Comparison of ENCODE assay signal across 10 mouse cellular contexts in the genomic region with DNA sequence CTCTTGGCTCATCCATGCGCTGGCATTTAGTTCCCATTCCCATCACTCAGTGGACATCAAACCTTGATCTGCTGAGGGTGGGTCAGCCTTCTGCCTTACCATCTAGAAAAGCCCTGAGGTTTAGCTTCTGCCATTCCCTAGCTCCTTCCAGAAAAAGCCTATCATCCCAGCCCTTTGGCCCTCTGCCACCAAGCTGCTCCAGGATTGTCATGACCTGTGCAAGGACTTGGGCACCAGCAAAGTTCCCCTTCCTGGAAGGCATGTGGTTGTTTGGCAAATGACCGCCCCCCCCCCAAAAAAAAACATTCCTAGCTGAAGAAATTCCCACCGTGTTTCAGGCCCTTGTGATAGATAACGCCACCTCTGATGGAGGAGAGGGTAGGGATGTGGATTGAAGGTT. TPM values are rescaled to one million over a fixed set of nuclear protein-coding genes. Genes with fewer than 3 reads are reported as not detected.
DNase-seq lines count a peak whose midpoint lies in the region; ATAC-seq and TF ChIP-seq lines count a peak whose summit lies in the region.
"Had no signal": no experiment of that assay in that cellular context is flagged by ENCODE, and none has a peak within 500 bp of the region (broad histone marks: within the 10 kb centered on the region; RNA-seq: fewer than 3 reads in every experiment).

No protein-coding gene starts in this region.

- H3K9me3 ChIP-seq in embryonic facial prominence, embryonic 11.5 days (replicated peaks; ENCODE audit: control insufficient read depth, low read length), result no peaks in the 10 kb centered on the region
- H3K9me3 ChIP-seq: liver, embryonic 12.5 days had no signal

- ATAC-seq in embryonic facial prominence, embryonic 11.5 days (replicated peaks; ENCODE audit: insufficient number of reproducible peaks, low FRiP score, low TSS enrichment, low read depth), result no peak
- ATAC-seq: liver, embryonic 12.5 days had no signal

- TF ChIP-seq CTCF in kidney, adult 2 months (conservative IDR thresholded peaks at IDR 0.05; ENCODE audit: insufficient read depth, insufficient read length, low read depth, low read length), result no peak
- no peak for TF ChIP-seq CTCF in thymus, adult 2 months (IDR thresholded peaks at IDR 0.05; ENCODE audit: borderline replicate concordance, control insufficient read depth, extremely low read depth, insufficient read depth, low read length, poor library complexity)

- H3K4me3 ChIP-seq in kidney, adult 2 months (ENCODE audit: insufficient read depth, low read depth, low read length), result no peak overlapping the region
- H3K4me3 ChIP-seq in embryonic facial prominence, embryonic 11.5 days (ENCODE audit: low read depth, low read length), result no peak overlapping the region
- H3K4me3 ChIP-seq in thymus, adult 2 months (ENCODE audit: control insufficient read depth, insufficient read depth, low read length), result no peak overlapping the region
- H3K4me3 ChIP-seq: liver, embryonic 12.5 days; myocyte had no signal

- H3K4me1 ChIP-seq in kidney, adult 2 months (ENCODE audit: control insufficient read depth, insufficient read depth, low read length), result no peaks in the 10 kb centered on the region
- H3K4me1 ChIP-seq in embryonic facial prominence, embryonic 11.5 days (ENCODE audit: control insufficient read depth, insufficient read depth, low read length), result peaks cover 5% of the 10 kb centered on the region
- peaks cover 3% of the 10 kb centered on the region; the same call in 1 of the 2 replicates for H3K4me1 ChIP-seq in thymus, adult 2 months (replicated peaks; ENCODE audit: control insufficient read depth, insufficient read depth, low read length)
- H3K4me1 ChIP-seq: liver, embryonic 12.5 days had no signal

- no peak for TF ChIP-seq POLR2A in kidney, adult 2 months (IDR thresholded peaks at IDR 0.05; ENCODE audit: low read depth, low read length)
- no peak for TF ChIP-seq POLR2A in thymus, adult 2 months (IDR thresholded peaks at IDR 0.05; ENCODE audit: control insufficient read depth, extremely low read depth, insufficient read depth, low read length, poor library complexity)

- peaks cover 4% of the 10 kb centered on the region; the same call in 1 of the 2 replicates for H3K36me3 ChIP-seq in kidney, adult 2 months (ENCODE audit: control insufficient read depth, insufficient read depth, low read length)
- H3K36me3 ChIP-seq in embryonic facial prominence, embryonic 11.5 days (replicated peaks; ENCODE audit: control insufficient read depth, insufficient read depth, low read depth, low read length), result peaks cover 17% of the 10 kb centered on the region
- H3K36me3 ChIP-seq in thymus, adult 2 months (ENCODE audit: control insufficient read depth, insufficient read depth, low read length), result no peaks in the 10 kb centered on the region

- H3K4me2 ChIP-seq in embryonic facial prominence, embryonic 11.5 days (ENCODE audit: low read depth, low read length), result no peak overlapping the region; the same call in 1 of the 2 replicates
- H3K4me2 ChIP-seq: liver, embryonic 12.5 days had no signal

- H3K9ac ChIP-seq in embryonic facial prominence, embryonic 11.5 days (replicated peaks; ENCODE audit: low read length), result no peak overlapping the region
- H3K9ac ChIP-seq: liver, embryonic 12.5 days had no signal

- no peak overlapping the region for H3K27ac ChIP-seq in kidney, adult 2 months (ENCODE audit: insufficient read depth, low read depth, low read length)
- peak overlapping the region; percentile 66 for H3K27ac ChIP-seq in embryonic facial prominence, embryonic 11.5 days (replicated peaks; ENCODE audit: low read depth, low read length)
- no peak overlapping the region for H3K27ac ChIP-seq in thymus, adult 2 months (ENCODE audit: control insufficient read depth, insufficient read depth, low read length)
- H3K27ac ChIP-seq: liver, embryonic 12.5 days had no signal

- WGBS in kidney, adult 2 months, result 54% methylated on average over 4 of the region's 4 CpGs
- WGBS in embryonic facial prominence, embryonic 11.5 days, result 26% methylated on average over 4 of the region's 4 CpGs
- WGBS in thymus, adult 2 months, result 84% methylated on average over 4 of the region's 4 CpGs

- H3K27me3 ChIP-seq in kidney, adult 2 months (replicated peaks; ENCODE audit: control insufficient read depth, insufficient read depth, low read length), result no peaks in the 10 kb centered on the region
- no peaks in the 10 kb centered on the region for H3K27me3 ChIP-seq in embryonic facial prominence, embryonic 11.5 days (ENCODE audit: control insufficient read depth, insufficient read depth, low read length)
- H3K27me3 ChIP-seq in thymus, adult 2 months (ENCODE audit: control insufficient read depth, insufficient read depth, low read length), result no peaks in the 10 kb centered on the region

- peak; percentile 25 for DNase-seq in adrenal gland, postnatal 25 days
- no peak for DNase-seq in adrenal gland, adult 2 months
- peak; percentile 59 for DNase-seq in kidney, adult 2 months
- no peak for DNase-seq in kidney, adult 11 months
- DNase-seq in embryonic facial prominence, embryonic 11.5 days (ENCODE audit: low spot score), result no peak
- DNase-seq in kidney, postnatal 25 days, result peak; percentile 60 to 69
- DNase-seq in thymus, adult 2 months, result no peak
- DNase-seq in right cerebral cortex, adult 2 months (ENCODE audit: low spot score in 2 of 2), result no peak

RNA-seq across cellular contexts. Expression of gene Igfbp4, which starts 14.1 kb away (rescaled TPM):
- total RNA-seq in adrenal gland, postnatal 25 days (2021), result 50.5 and 61.1 TPM in 2 replicates
- total RNA-seq in adrenal gland, adult 2 months (2021), result 100 to 1,000 TPM in 1 of 2 experiments, 10 to 100 TPM in 1; 93.9 to 147 TPM
- polyA plus RNA-seq in adrenal gland, adult 2 months (2012; rRNA removed), result 144 and 247 TPM in 2 replicates
- 1,142 and 1,152 TPM in 2 replicates for polyA plus RNA-seq in kidney, adult 2 months (2012; rRNA removed)
- polyA plus RNA-seq in embryonic facial prominence, embryonic 11.5 days (2014; fragmentation: Nextera tagmentation; extraction: Ambion mirVana), result 477 and 548 TPM in 2 replicates
- 176 and 220 TPM in 2 replicates for polyA plus RNA-seq in thymus, adult 2 months (2012; rRNA removed)

RNA-seq across cellular contexts. Expression of gene Top2a, which starts 31.2 kb away (rescaled TPM):
- total RNA-seq in adrenal gland, postnatal 25 days (2021), result 28.2 and 39.3 TPM in 2 replicates
- 1 to 10 TPM; 4.1 to 8.1 TPM for total RNA-seq in adrenal gland, adult 2 months (2021)
- polyA plus RNA-seq in adrenal gland, adult 2 months (2012; rRNA removed), result 0.28 and 0.29 TPM in 2 replicates
- 0.72 and 1.1 TPM in 2 replicates for polyA plus RNA-seq in kidney, adult 2 months (2012; rRNA removed)
- 397 and 439 TPM in 2 replicates for polyA plus RNA-seq in embryonic facial prominence, embryonic 11.5 days (2014; fragmentation: Nextera tagmentation; extraction: Ambion mirVana)
- polyA plus RNA-seq in thymus, adult 2 months (2012; rRNA removed), result 59.2 and 85.6 TPM in 2 replicates

RNA-seq across cellular contexts. Expression of gene Tns4, which starts 34.0 kb away (rescaled TPM):
- total RNA-seq in adrenal gland, postnatal 25 days (2021), result 0.12 TPM in 1 of 2 replicates, not detected in the other
- total RNA-seq in adrenal gland, adult 2 months (2021), result under 1 TPM; 0.31 to 0.58 TPM
- polyA plus RNA-seq in adrenal gland, adult 2 months (2012; rRNA removed), result 0.45 and 1.5 TPM in 2 replicates
- 0.86 and 1.8 TPM in 2 replicates for polyA plus RNA-seq in kidney, adult 2 months (2012; rRNA removed)
- 0.22 and 0.86 TPM in 2 replicates for polyA plus RNA-seq in embryonic facial prominence, embryonic 11.5 days (2014; fragmentation: Nextera tagmentation; extraction: Ambion mirVana)
- 5.2 and 7.5 TPM in 2 replicates for polyA plus RNA-seq in thymus, adult 2 months (2012; rRNA removed)

Comparison
In these comparisons a context has a peak if more than half of its experiments do, and no peak if none do; other contexts are left out.
1. DNase-seq: peak in adrenal gland, postnatal 25 days (single experiment), kidney, adult 2 months (single experiment) and kidney, postnatal 25 days (2 of 2); none in adrenal gland, adult 2 months (single experiment), kidney, adult 11 months (single experiment), embryonic facial prominence, embryonic 11.5 days (single experiment), thymus, adult 2 months (single experiment) and right cerebral cortex, adult 2 months (0 of 2).
2. RNA of gene Top2a, which starts 31.2 kb away (polyA plus RNA-seq): 397 to 439 TPM in embryonic facial prominence, embryonic 11.5 days and 59.2 to 85.6 TPM in thymus, adult 2 months; 0.72 to 1.1 TPM in kidney, adult 2 months and 0.28 to 0.29 TPM in adrenal gland, adult 2 months; every median in the first group is over 10 times any median in the second.